Mouse (Mus musculus) hindbrain, postnatal 0 days (tissue): ENCODE results near the gene Fam180a. TPM values are rescaled to one million over a fixed set of nuclear protein-coding genes. Genes with fewer than 3 reads are reported as not detected.

Source experiments
- ATAC-seq: fragments of 200-750 bp; cut with Nextera tagmentation; 2 replicates; pipeline ENCODE4 v1.8.0; 2017; ENCODE audit warnings: mild to moderate bottlenecking, moderate TSS enrichment, moderate library complexity
- DNase-seq: peaks from one replicate; pipeline ENCODE4 v3.0.0-alpha.2; 2015; ENCODE audit warnings: low spot score
- H3K27ac ChIP-seq: fragments of 300-500 bp; sonication (generic); 2 replicates; pipeline ENCODE4 v1.5.1; 2014; ENCODE audit warnings: mild to moderate bottlenecking
- H3K27me3 ChIP-seq: fragments of 300-500 bp; sonication (generic); 2 replicates; pipeline ENCODE4 v1.6.1; 2014; ENCODE audit warnings: low read length, mixed read lengths; ENCODE audit not compliant: insufficient read depth
- H3K36me3 ChIP-seq: fragments of 300-500 bp; sonication (generic); 2 replicates; pipeline ENCODE4 v1.6.1; 2014; ENCODE audit warnings: low read length, mixed read lengths; ENCODE audit not compliant: insufficient read depth
- H3K4me1 ChIP-seq: fragments of 300-500 bp; sonication (generic); 2 replicates; pipeline ENCODE4 v1.6.1; 2014; ENCODE audit warnings: antibody characterized with exemption, low read length, mixed read lengths; ENCODE audit not compliant: insufficient read depth
- H3K4me2 ChIP-seq: fragments of 300-500 bp; sonication (generic); 2 replicates; pipeline ENCODE4 v1.6.1; 2014; ENCODE audit warnings: low read depth, mild to moderate bottlenecking, low read length, moderate library complexity, mixed read lengths
- H3K4me3 ChIP-seq: fragments of 300-500 bp; sonication (generic); 2 replicates; pipeline ENCODE4 v1.5.1; 2014; ENCODE audit warnings: low read length
- H3K9ac ChIP-seq: fragments of 300-500 bp; sonication (generic); replicated peaks from 2 replicates; pipeline ENCODE4 v1.6.1; 2014; ENCODE audit warnings: mild to moderate bottlenecking, low read length, moderate library complexity, mixed read lengths
- H3K9me3 ChIP-seq: fragments of 300-500 bp; sonication (generic); 2 replicates; pipeline ENCODE4 v1.6.1; 2016; ENCODE audit warnings: low read length, mixed read lengths
- CTCF ChIP-seq: IDR thresholded peaks from 2 replicates; pipeline ENCODE4 v1.5.1; 2016; ENCODE audit warnings: antibody characterized with exemption, control low read depth, low read depth
- whole genome bisulfite sequencing: fragments of 180-500 bp; shearing (Covaris S2); extraction: QIAGEN DNeasy Blood & Tissue Kit; methylation state at CpG from one replicate; pipeline ENCODE4 v1.1.7; 2014; 5-methylcytosine and 5-hydroxymethylcytosine counted together
- polyA plus RNA-seq: library from polyadenylated mRNA; unstranded; fragments of >200 nt; fragmentation: Nextera tagmentation; extraction: Ambion mirVana; gene quantifications from 2 replicates; pipeline ENCODE4 v1.2.1, GENCODE M21; 2015
- total RNA-seq: library from RNA; depleted of rRNA; stranded (reverse); fragments of >200 nt; gene quantifications from 2 replicates; pipeline ENCODE4 v1.2.3, GENCODE M21; 2014

Fam180a gene
- total and polyA plus RNA-seq, 2 experiments from 2014 or later, result 0.68 to 3.2 TPM

- WGBS, result 92% methylated on average over 7 of the region's 7 CpGs
- DNase-seq (no peak), ATAC-seq (no peak)
- Histone ChIP-seq H3K4me3 (no peak overlapping the region), H3K4me2 (no peak overlapping the region), H3K4me1 (no peaks in the 10 kb centered on the region), H3K27me3 (no peaks in the 10 kb centered on the region), H3K27ac (no peak overlapping the region), H3K9ac (no peak overlapping the region), H3K36me3 (no peaks in the 10 kb centered on the region), H3K9me3 (no peaks in the 10 kb centered on the region)
- TF ChIP-seq CTCF, result no peak
Measured at GRCm38 (mm10) chr6:35302581-35302980, 23.4 kb downstream of the Fam180a start.

- Histone ChIP-seq H3K27me3 (no peaks in the 10 kb centered on the region), H3K36me3 (no peaks in the 10 kb centered on the region), H3K4me2 (no peak overlapping the region), H3K4me3 (no peak overlapping the region), H3K4me1 (no peaks in the 10 kb centered on the region), H3K9me3 (no peaks in the 10 kb centered on the region), H3K9ac (no peak overlapping the region), H3K27ac (no peak overlapping the region)
- DNase-seq (no peak), ATAC-seq (no peak)
- TF ChIP-seq CTCF, result no peak
- 87% methylated on average over 6 of the region's 6 CpGs for WGBS
Measured at GRCm38 (mm10) chr6:35298323-35298722, 27.6 kb downstream of the Fam180a start.

- no peak overlapping the region for H3K9ac ChIP-seq
- ATAC-seq (no peak), DNase-seq (no peak)
- WGBS, result 95% methylated on average over 7 of the region's 7 CpGs
- H3K9me3 ChIP-seq, result no peaks in the 10 kb centered on the region
- H3K4me3 ChIP-seq, result no peak overlapping the region
- no peaks in the 10 kb centered on the region for H3K4me1 ChIP-seq
- no peaks in the 10 kb centered on the region for H3K27me3 ChIP-seq
- H3K27ac ChIP-seq, result no peak overlapping the region
- TF ChIP-seq CTCF, result no peak
- H3K4me2 ChIP-seq, result no peak overlapping the region
- H3K36me3 ChIP-seq, result no peaks in the 10 kb centered on the region
Measured at GRCm38 (mm10) chr6:35297516-35298227, 28.3 kb downstream of the Fam180a start.

- WGBS, result 15% methylated on average over 2 of the region's 2 CpGs
- Histone ChIP-seq H3K27me3 (no peaks in the 10 kb centered on the region), H3K4me1 (no peaks in the 10 kb centered on the region), H3K9me3 (no peaks in the 10 kb centered on the region), H3K4me2 (no peak overlapping the region), H3K9ac (no peak overlapping the region), H3K4me3 (no peak overlapping the region), H3K36me3 (no peaks in the 10 kb centered on the region), H3K27ac (no peak overlapping the region)
- ATAC-seq, result peak; percentile 70
- TF ChIP-seq CTCF, result no peak
- DNase-seq, result peak; percentile 54
Measured at GRCm38 (mm10) chr6:35297001-35297400, 28.9 kb downstream of the Fam180a start.

GRCm38 (mm10) chr6:35294964-35295363 lies 31.0 kb downstream of the Fam180a start:
- Histone ChIP-seq H3K36me3 (no peaks in the 10 kb centered on the region), H3K4me1 (no peaks in the 10 kb centered on the region), H3K9me3 (no peaks in the 10 kb centered on the region), H3K4me3 (no peak overlapping the region), H3K9ac (no peak overlapping the region), H3K27me3 (no peaks in the 10 kb centered on the region), H3K4me2 (no peak overlapping the region), H3K27ac (no peak overlapping the region)
- no peak for TF ChIP-seq CTCF
- DNase-seq, result no peak
- WGBS, result 49% methylated on average over 2 of the region's 2 CpGs
- no peak for ATAC-seq

GRCm38 (mm10) chr6:35289676-35290075 lies 36.3 kb downstream of the Fam180a start:
- H3K27ac ChIP-seq, result no peak overlapping the region
- DNase-seq (no peak), ATAC-seq (no peak)
- H3K27me3 ChIP-seq, result no peaks in the 10 kb centered on the region
- TF ChIP-seq CTCF, result no peak
- H3K9ac ChIP-seq, result no peak overlapping the region
- H3K4me3 ChIP-seq, result no peak overlapping the region
- H3K9me3 ChIP-seq, result no peaks in the 10 kb centered on the region
- peaks cover 8% of the 10 kb centered on the region for H3K4me1 ChIP-seq
- no peak overlapping the region for H3K4me2 ChIP-seq
- 95% methylated on average over 8 of the region's 8 CpGs for WGBS
- H3K36me3 ChIP-seq, result no peaks in the 10 kb centered on the region

GRCm38 (mm10) chr6:35288920-35289319 lies 37.0 kb downstream of the Fam180a start:
- no peak overlapping the region for H3K4me3 ChIP-seq
- H3K27me3 ChIP-seq, result no peaks in the 10 kb centered on the region
- no peaks in the 10 kb centered on the region for H3K9me3 ChIP-seq
- no peak overlapping the region for H3K9ac ChIP-seq
- ATAC-seq, result peak; percentile 70
- peak; percentile 48 for DNase-seq
- no peaks in the 10 kb centered on the region for H3K36me3 ChIP-seq
- no peak for TF ChIP-seq CTCF
- H3K4me1 ChIP-seq, result peaks cover 8% of the 10 kb centered on the region
- peak overlapping the region; percentile 67 for H3K27ac ChIP-seq
- whole genome bisulfite sequencing, result 20% methylated on average over 7 of the region's 7 CpGs
- no peak overlapping the region for H3K4me2 ChIP-seq
